Mouse (Mus musculus) thymus, postnatal 25 days (tissue): Measurements from ENCODE around the gene Tmem262.
A peak's percentile ranks its signal among the peaks of the same experiment; 100 is the strongest.

Experiments
- DNase-seq: peaks from one replicate; pipeline ENCODE4 v3.0.0; 2022

Tmem262 gene

DNA sequence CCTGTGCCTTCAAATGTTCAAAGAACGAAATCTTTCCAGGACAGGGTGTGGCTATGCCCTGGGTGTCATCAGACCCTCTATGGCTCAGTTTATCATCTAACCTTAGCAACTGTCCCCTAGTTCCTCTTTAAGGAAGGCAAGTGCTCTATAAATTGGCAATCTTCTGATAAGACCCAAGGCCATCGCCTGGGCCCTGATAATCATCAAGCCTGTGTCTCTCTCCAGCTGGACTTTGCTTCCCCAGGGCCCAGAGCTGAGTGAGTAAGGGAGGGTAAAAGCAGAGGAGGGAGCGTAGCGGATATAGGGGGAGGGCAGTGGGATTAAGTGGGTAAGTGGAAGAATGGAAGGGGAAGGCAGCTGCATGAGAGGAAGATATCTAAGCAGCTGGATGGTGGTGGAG, 24.6 kb downstream of the Tmem262 start:
- DNase-seq, result no peak

DNA sequence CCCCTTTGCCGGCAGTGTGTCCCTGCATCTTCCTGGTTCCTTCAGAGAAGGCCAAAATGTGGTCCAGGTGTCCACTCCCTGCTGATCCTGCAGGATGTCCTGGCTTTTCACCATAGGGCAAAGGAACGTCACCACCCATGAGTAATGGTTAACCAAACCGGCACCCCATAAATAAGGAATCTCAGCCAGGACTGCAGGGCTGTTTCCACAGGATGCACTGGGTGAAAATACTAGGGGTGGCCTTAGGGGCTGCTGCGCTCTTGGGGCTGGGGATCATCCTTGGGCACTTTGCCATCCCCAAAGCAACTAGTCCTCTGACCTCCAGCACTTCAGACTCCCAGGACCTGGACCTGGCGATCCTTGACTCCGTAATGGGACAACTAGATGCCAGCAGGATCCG, 25.8 kb downstream of the Tmem262 start, which contains the start of gene Naaladl1:
Gene Naaladl1 (plus strand): TSS at position 197 of the 400 bp plus-strand sequence.
- no peak for DNase-seq

GRCm38 (mm10) chr19:6113116-6113515, 33.3 kb downstream of the Tmem262 start:
- no peak for DNase-seq

DNA sequence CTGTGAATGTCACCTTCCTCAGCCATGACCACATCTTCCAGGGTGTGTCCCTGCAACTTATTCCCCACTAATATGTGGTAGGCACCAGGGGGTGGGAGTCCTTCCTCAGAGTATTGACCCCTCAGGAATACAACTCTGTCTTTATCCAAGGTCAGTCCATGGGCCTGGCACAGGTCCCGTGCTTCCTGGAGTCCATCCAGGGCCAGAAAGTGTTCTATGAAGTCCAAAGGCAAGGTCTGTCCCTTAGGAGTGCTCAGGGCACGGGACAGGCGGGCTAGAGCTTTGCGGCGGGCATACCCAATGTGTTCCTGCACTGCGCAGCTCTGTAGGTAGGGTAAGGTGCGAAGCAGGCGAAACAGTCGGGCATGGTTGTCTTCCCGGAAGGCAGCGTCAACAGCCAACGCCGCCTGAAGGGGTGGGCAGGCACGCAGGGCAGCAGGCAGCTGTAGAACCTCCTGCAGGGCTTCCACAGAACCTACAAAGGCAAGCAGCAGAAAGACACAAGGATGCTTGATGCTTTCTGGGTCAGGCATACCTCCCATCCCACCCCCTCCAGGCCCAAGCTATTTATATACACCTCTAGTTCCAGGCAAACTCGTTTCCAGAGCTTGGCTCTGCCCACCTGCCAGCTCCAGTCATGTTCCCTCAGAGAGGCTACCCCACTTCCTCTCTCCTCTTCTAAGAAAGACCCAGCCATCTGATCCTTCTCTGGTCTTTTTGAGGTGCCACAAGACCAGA, 36.4 kb downstream of the Tmem262 start:
- DNase-seq, result no peak

- DNase-seq, result no peak
Observed at GRCm38 (mm10) chr19:6117346-6117985, 37.6 kb downstream of the Tmem262 start.

DNA sequence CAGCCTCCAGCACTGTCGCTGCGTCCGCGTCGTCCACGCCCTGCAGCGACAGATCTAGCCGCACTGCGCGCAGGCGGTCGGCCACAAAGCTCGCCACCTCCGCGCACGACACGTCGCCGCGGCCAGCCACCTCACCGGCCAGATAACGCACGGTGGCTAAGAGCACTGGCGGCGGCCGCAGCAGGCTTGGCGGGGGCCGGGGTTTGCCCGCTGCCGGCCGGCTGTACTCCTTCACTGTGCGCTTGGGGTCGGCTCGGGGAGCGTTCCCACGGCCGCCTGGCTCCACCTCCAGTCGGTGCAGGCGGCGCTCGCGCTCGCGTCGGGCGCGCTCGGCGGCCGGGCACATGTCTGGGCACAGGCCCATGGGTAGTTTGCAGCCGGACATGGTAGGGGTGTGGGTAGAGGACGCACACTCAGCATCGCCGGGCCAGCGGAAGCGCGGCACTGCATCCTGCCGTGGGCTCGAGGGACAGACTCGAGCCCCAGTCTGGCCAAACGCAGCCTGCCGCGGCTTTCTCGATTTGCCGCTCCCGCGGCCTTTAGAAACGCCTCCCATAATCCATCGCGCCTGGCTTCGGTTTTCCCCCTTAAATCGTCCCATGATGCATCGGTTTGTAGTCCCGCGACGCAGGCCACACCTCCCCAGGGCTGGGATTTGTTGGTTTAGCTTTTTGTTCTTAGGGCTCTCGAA, 38.3 kb downstream of the Tmem262 start, which contains the start of gene Sac3d1:
Gene Sac3d1 (minus strand): TSS at position 665 of the 691 bp plus-strand sequence.
- peak; percentile 90 for DNase-seq

- DNase-seq, result no peak
Observed at GRCm38 (mm10) chr19:6118677-6119185, 38.9 kb downstream of the Tmem262 start.

GRCm38 (mm10) chr19:6121761-6122160, 41.9 kb downstream of the Tmem262 start:
- DNase-seq, result no peak

- DNase-seq, result no peak
Observed at GRCm38 (mm10) chr19:6123330-6123729, 43.5 kb downstream of the Tmem262 start.

- no peak for DNase-seq
Observed at GRCm38 (mm10) chr19:6124898-6125297, 45.1 kb downstream of the Tmem262 start.

DNA sequence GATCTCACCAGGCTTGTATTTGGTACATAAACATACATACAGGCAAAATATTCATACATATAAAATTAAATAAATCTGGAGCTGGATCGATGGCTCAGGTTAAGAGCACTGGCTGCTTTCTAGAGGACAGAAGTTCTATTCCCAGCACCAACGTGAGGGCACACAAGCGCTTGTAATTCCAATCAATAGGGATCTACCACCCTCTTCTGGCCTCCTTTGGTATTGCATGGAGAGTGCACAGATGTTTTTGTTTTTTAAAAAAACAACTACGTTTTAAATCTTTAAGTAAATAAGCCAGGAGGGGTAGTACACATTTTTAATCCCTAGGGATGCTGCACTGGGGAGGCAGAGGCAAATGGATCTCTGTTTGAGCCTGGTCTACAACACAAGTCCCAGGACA, 46.5 kb downstream of the Tmem262 start:
- DNase-seq, result peak; percentile 48

- DNase-seq, result no peak
Observed at GRCm38 (mm10) chr19:6126789-6127580, 47.2 kb downstream of the Tmem262 start.

DNA sequence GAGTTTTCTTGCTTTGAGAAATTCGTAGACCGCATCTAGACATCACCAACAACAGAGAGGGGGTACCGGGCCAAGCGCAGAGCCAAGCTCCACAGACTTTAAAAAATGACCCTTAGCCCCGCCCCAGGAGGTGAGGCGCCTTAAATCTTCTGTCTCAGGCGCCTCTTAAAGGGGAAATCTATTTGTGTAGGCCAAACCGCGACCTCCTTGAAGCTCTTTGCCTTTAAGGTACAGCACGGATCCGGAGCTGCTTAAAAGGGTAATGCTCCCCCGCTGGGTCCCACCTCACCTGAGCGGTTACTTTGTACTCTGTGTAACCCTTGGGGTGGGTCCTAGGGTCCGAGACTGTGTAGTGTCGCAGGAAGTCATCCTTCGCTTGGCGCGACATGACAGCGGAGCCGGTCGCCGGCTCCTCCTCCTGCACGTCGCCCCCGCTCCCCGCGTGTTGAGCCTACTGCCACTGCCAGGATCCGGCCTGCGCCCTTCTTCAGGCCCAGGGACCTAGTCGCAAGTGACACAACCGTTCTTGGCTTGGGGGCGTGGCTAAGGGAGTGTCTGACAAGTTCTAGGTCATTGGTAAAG, 48.0 kb downstream of the Tmem262 start, which contains the start of gene Snx15:
Gene Snx15 (minus strand): TSS at position 545 of the 582 bp plus-strand sequence.
- DNase-seq, result peak; percentile 97
